Mouse (Mus musculus) skeletal muscle tissue, adult 2 months (tissue): ENCODE data around the gene Smcp.

Experiments used
- DNase-seq: peaks from one replicate; pipeline ENCODE4 v3.0.0-alpha.2; 2012; ENCODE audit warnings: low read depth, low spot score

Gene Smcp

DNA sequence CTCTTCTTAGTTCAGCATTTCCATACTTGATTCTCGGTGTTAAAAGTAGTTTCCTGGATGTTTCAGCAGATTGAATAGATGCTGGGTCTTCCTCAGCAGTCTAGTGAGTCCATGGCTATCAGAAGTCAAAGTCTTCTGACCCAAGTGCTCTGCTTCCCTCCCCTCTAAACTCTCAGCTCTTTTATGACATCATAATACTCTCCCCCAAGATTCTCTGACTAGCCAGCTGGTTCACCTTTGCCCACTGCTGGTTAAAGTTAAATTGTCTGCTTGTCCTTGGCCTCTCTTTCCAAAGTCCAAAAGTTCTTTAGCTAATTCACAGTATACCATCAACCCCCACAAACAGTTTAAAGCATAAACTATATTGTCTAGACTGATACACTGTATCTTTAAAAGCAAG, at the start of gene Smcp:
Smcp (minus strand) TSS at position 140 of the 400 bp plus-strand sequence.
- no peak for DNase-seq

DNA sequence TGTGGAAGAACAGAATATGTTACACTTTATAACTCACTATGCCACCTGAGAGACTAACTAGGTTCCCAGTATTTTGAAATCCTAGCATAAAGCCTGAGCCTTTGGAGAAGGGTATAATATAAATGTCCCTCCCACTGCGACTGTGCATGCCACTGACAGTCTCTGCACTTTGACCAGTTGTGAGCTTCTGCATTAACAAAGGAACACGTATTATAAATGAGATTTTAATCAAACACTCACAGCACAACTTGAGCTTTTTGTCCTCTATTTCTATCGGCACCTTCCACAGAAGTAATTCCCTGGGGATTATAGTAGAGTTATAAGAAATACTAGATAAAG, 49.8 kb upstream of the Smcp start:
- no peak for DNase-seq

DNA sequence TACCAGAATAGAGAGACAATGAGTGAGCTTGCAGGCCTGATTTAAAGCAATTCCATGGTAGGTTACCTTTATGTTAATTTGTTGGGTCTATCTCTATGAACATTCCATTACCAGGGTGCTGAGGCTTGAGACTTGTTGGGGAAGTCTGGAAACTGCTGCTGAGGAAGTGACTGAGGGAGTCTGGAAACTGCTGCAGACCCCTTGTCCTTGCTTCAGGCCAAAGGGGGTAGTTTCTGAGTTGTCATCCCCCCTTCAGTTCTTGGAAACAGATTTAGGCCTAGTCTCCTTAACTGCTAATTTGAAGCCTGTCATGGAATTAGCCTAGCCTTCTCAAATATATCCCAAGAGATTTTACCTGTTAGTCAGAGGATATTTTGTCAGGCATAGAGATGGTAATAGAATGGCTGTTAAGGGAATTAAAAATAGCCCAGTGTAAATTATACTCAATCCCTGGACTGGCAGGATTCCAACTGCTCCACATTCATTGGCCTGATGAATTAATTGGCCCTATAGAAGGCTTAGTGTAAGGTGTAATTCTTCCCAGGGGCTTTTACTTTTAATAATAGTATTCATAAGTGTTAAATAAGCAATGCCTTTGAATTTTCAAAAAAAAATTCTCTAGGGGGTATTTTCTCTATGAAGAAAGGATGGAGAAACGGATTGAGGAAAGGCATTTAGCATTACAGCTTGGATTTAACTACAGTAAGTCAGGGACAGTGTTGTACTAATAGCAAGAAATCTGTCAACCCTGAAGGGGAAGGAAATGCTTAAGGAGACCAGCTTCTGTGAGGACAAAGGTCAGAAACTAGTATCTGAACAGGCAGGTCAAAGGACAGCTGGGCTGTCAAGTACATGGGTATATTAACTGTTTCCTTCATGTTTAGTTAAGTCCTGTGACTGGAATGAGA, 49.2 kb upstream of the Smcp start:
- no peak for DNase-seq

DNA sequence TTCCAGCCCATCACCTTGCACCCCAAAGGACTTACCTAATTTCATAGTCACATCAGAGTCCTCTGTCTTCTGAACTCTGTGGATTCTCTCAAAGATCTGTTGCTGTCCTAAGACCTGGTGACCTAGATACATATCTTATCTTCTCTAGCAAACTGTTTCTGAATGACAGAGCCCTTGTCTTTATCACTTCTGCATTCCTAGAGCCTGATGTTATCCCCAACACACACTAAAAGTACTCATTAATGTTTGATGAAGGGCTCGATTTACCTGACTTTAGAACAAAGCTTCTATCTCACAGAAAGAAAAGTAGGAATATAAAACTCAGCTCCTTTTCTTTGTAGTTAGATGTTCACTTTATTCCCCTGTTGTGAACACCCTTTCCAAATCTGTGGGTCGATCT, 32.8 kb upstream of the Smcp start, which contains the start of gene Lce6a:
Lce6a (minus strand) TSS at position 101 of the 400 bp plus-strand sequence.
- no peak for DNase-seq

DNA sequence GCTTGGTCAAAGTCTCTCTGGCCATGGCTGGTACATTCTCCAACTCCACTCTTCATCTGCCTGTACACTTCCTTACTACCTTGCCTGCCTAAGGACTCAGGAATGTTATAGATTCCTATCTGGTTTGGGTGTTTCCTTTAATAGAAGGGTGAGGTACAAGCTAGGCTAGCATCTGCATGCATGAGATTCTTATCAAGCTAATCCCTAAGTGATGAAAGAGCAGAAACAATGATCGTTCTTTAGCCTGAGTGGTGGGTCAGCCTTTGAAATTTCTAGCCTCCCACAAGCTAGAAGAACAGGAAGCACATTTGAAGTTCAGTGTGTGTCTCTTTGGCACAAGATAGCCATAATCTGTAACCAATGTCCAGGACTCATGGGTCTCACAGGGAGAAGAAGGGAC, 21.0 kb upstream of the Smcp start:
- no peak for DNase-seq

DNA sequence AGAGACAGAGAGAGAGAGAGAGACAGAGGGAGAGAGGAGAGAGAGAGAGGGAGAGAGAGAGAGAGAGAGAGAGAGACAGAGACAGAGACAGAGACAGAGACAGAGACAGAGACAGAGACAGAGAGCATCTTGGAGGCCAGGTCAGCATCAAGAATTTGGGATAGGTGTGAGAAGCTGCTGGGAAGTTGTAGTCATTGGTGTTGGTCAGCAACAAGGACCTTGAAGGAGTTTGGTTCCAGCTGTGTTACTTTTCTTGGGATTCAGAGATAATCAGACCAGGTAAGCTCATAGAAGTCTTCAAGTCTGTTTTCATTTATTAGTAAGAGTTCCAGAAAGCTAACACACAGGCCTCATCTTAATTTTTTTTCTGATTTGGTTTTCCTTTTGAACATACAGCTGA, 18.6 kb upstream of the Smcp start, which contains the start of gene 2210017I01Rik:
2210017I01Rik (minus strand) TSS at position 101 of the 400 bp plus-strand sequence.
- no peak for DNase-seq

DNA sequence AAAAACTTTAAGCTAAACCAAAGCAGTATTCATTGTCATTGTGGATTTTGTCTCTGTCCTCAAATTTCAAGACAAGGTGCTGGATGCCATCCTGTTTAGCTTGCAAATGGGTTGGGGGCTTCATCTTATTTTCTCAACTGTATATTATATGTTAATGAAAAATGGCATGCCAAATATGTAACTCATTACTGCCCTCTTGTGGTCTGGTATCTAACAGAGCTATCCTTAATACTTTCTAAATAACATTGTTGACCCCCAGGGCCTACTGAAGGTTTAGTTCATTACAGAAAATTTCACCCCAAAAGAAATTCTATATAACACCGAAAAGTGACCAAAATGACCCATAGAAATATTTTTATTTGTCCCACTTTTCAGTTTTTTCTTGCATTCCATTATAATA, 13.4 kb upstream of the Smcp start:
- no peak for DNase-seq

DNA sequence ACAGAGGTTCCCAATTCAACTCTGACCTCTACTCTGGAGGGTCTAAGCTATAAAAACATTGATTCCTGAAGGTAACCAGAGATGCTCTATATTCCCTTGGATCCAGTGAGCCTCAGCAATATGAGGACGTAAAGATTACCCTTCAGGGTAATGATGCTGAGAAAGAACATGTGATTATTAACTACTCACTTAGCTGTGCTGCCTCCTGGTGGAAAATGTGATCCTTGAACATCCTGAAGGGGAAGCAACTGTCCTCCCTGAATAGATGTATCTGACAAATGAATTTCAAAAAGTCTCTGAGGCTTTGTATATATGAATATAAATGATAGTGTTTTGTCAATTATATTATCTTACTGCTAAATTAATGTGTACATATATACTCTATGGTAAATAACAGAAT, 11.7 kb upstream of the Smcp start:
- DNase-seq = no peak

DNA sequence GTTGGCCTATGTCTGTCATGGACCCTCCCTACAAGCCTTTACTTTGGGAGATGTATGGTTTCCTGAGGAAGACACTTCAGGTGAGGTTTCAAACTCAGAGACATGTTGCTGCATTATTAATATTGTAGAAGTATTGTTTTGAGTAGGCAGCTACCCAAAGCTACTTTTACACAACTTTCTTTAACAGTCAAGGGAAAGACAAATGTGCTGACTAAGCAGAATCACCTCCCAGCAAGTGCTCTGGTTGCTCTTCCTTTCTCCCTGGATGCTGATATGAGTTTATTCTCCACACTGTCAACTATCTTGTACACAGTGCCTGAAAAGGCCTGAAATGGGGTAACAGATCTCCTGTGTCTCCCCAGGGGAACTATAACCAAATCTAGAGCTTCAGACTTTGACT, 11.2 kb upstream of the Smcp start:
- DNase-seq = no peak

DNA sequence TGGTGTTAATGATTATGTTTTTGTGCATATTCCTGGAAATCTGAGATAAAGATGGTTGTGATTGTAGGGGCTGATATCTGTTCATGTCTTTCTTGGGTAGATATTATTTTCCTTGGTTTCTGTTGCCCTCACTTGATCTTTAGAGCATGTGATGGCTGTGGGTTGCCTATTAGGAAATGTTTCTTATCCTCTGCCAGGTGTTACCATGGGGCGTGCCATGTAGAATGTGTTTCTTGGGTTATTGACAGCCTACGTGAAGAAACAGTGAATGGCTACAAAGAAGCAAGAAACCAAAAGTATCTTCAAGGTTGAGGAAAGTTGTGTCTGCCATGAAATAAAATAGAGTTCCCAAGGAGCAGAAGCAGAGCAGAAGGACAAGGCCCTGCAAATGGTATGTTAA, 9.6 kb upstream of the Smcp start:
- DNase-seq = no peak

DNA sequence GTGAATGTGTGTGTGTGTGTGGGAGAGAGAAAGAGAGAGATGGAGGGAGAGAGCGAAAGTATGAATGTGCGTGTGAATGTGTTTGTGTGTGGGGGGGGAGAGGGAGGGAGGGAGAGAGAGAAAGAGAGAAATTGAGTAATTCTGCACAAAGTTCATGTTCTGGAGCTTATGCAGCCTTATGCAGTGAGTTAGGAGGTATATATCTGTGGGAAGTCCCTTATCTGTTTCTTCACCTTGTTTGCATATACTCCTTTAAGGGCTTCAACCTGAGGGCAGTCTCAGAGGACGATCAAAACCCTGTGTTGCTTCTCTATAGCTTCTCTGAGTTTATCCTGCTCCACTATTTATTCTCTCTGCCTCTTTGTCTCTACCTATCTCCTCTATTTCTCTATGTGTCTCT, 1.6 kb downstream of the Smcp start:
- DNase-seq = no peak

DNA sequence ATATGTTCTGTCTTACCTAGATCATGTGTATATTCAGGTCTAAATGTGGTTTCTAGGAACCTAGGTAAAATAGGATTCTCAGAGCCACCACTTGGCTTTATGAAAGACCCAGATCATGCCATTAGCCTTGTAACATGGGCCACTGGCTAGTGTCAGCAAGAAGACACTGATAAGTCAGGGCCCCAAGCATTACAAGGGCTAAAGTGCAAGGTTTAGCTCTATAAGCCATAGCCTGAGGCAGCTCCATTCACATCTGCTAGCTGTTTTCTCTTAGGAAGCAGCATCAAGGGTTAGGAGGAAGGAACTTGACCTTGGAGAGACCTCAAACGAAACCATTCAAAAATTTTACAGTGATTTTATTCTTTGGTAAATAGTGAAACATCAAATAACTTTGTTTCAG, 3.7 kb downstream of the Smcp start:
- DNase-seq = no peak

DNA sequence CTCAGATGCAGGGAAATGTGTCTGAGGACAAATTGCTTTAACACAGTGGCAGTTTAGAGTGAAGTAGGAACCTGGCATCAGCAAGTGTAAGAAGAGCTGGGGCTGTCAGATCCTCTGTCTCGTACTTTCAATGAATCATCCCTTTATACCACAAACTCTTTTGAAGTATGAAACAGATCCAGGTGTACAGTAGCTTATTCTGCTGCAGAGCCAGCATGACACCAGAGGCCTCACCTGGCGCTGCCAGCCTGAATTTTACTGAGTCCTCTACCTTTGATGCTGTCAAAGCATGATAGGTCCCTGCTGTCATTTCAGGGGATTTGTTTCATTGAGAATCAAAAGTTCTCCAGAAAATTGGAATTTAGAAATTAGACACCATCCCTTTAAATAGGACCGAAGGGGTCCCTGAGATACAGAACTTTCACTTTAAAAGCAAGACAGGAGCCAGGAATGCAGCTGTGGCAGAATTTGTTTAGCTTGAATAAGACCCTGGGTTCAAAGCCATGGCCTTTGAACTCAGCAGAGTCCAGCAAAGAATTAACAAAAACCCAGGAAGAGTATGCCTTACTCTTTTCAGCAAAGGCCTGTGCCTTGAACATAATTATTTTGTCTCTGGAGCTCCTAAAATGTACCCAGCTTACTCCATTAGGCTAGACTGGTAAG, 5.5 kb downstream of the Smcp start:
- no peak for DNase-seq

DNA sequence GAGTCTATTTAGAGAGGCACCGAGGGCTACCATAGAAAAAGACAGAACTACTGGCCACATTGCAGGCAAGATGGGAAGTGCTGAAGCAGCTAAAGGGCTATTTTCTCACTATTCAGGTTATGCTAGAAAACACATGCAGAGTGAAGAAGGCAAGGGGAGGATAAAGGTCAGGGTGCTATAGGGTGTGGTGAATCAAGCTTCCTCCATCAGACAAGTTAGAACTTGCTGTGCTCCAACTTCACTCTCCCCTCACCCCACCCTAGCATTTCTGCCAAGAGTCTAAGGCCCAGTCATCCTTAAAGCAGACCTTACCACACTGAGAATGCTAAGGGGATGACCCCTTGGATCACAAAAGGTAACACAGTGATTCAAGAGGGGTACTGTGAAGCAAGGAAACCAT, 9.3 kb downstream of the Smcp start:
- no peak for DNase-seq

DNA sequence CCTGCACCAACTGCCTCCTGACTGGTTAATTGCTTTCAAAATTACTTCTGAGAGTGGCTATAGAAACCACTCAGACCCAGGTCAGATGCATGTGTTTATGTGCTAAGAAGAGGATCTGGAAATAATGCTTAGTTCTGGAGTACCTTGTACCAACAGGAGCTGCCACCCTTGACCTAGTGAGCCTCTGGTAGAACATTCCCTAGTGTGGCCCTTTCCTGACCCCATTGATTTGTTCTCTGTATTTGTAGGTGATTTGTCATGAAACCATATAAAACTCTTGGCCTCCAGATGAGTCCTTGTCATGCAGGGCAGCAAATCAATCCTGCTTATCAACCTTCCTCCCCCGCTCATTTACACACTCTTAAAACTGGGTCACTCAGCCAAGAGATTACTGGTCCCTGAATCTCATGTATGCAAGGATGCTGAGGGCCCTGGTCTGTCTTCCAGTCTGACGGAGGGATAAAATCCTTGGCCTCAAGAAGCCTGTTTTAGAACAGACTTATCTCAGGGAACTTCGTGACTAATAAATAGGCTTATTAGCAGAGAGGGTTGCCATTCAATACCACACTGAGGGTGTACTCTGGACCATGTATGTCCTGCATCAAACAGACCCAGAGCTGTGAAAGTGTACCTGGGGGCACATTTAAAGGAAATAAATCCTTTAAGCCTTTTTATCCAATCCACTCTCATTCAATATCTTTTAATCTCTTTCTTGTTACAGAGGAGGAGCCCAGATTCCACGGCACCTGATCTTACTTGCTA, 10.0 kb downstream of the Smcp start:
- DNase-seq = no peak

DNA sequence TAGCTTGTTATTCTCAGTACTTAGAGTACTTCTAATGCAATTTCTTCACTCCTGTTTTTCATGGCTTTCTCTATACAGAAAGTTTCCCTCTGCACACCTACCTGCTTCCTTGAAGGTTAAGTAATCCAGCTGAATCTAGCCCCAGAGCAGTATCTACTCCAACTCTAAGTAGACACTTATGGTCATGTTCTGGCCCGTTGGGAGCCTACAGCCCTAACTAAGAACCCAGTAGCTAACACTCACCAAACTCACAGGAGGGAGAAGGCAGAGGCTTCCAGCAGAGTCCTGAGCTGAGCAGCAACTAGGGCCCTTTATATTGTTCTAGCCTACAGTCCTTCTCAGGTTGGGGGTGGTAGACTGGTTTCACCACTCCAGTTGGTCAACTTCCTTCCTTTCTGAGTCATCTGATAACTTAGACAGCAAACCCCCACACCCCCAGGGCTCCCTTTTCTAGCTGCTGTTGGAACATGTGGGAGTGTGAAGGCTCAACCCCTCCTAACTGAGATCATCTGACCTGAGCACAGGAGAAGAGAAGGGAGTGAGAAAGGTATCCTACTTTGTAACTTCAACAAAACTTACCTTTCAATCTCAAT, 15.3 kb downstream of the Smcp start, which contains the start of gene Ivl:
Ivl (minus strand) TSS at position 287 of the 593 bp plus-strand sequence.
- no peak for DNase-seq

DNA sequence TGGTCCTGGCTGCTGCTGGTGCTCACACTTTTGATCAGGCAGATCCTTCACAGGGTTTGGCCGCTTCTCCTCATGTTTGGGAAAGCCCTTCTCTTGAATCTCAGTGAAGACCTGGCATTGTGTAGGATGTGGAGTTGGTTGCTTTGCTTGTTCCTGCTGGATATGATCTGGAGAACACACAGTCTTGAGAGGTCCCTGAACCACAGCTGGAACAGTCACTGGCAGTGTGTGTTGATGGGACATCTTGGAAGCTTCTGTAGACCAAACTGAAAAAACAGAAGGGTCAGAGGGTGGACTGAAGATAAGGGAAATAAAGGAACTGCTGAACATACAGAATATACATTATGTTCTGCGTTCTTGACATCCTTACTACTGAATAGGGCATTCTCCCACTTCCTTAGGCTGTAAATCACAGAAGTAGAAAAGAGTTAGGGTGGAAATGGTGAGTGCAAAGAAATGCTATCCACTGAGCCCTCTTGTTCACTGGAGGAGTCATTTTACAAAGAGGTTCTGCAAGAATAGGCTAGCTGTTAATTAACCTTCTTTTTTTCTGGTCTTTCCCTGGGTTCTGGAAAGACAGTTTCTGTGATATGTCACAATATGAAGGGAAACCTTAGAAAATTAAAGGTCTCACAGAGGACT, 16.2 kb downstream of the Smcp start:
- no peak for DNase-seq

DNA sequence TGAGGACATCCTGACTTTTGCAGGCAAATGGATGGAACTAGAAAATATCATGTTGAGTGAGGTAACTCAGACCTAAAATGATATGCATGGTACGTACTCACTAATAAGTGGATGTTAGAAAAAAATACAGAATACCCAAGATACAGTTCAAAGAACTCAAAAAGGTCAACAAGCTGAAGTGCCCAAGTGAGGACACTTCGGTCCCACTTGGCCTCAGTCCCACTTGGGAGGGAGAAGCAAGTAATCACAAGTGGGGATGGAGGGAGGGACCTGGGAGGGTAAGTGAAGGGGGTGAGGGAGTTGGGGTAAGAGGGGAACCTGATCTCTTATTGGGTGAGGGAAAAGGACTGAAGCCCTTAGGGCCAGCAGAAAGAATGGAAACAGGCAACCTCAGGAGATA, 20.0 kb downstream of the Smcp start:
- DNase-seq = no peak

DNA sequence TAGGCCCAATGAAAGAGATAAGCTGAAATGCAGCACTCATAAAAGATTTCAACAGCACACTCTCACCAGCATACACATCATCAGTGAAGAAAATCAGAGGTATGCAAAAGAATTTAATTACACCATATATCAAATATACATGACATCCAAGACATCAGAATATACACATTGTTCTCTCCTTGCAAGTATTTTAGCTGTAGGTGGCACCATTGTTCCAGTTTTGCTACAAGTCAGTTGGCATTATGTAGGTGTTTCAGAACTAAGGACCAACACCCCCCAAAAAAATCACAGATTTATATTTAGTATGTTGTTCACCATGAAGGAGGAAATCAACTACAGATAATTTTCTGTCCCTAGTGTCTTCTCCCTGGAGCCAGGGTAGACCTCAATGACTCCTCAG, 23.4 kb downstream of the Smcp start:
- no peak for DNase-seq

DNA sequence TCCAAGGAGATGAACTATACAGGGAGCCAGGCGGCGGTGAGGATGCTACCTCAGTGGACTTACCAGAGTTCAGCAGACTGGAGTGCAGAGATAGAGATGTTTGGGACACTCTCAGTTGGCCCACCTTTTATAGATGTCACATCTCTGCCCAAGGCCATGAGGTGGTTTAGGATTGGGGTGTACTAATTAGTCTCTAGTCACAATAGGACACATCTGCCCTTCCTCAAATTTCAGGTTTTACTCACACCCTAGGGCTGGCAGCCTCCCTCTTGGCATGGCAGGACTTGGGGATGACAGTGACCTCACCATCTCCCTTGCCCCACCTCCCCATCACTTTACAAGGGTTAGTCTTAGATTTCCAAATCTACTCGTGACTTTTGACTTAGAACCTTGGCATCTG, 54.4 kb downstream of the Smcp start, which contains the start of gene 2310046K23Rik:
2310046K23Rik (minus strand) TSS at position 101 of the 400 bp plus-strand sequence.
- no peak for DNase-seq
